Mouse (Mus musculus): ENCODE data around the gene Galnt4.

Gene Galnt4

DNA sequence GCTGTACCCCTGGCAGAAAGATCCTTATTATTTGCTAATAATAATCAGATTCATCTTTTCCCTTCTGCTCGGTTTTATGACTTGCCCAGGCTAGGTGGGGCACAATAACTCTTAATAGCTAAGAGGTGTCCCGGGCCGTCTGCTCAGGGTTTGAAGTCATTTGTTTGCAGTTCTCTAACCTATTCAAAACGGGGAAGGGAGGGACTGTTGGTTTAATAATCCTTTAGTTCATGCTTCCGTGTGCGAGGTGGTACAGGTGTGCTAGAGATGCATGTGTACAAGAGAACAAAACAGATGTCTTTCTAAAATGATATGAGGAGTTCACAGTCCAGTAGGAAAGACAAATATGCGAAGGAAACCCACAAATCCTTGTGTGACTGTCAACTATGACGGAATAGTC is 6.3 kb downstream of the Galnt4 start:
- no peak for DNase-seq (ENCODE audit: low read depth in 2 of 2, low spot score in 2 of 2)

DNA sequence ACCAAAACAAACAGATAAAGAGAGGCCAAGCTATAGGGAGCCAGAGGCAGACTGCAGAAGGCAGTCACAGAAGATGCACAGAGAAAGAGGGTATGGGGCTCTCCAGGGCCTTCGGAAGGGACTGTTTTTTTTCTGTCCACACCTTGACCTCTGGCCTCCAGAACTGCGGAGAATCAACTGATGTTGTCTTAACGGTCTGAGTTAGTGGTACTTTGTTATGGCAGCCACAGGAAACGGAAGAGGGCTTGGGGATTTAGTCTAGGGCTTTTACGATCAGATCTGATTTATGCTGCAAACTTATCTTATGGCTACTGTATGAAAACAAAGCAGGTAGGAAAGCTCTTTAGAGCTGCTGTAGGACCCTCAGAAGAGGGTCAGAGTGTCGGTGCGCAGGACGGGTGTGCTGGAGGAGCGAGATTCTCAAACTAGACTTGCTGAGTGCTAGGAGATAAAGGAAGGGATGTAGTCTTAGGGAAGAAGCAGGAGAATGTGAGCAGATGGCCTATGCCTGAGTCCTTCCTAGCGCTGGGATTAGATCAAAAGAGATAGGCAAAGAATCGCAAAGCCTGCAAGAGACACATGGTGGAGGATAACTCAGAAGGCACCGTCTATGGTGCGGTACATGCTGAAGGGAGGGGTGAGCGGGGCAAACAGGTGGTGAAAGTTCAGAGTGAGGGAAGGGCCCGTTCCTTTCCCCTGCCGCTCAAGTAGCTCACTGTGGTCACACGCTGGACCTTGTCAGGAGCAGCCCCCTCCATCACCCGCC is 7.7 kb downstream of the Galnt4 start:
- DNase-seq (ENCODE audit: low read depth in 2 of 2, low spot score in 2 of 2) = no peak

DNA sequence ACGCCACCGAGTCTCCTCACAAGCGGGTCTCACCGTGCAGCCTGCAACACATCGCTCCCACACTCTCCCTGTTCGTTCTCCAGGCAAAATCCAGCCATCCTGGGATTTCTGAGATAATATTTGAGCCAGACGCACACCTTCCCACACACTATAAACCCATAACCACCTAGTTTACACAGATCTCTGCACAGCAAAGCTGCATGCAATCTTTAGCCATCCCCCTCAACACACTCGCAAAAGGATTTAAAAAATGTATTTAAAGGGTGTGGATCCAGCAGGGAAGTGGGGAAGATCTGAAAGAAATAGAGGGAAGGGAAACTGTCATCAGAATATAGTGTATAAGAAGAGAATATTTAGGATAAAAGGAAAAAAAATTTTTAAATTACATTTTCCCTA is 8.3 kb downstream of the Galnt4 start:
- no peak for DNase-seq (ENCODE audit: low read depth in 2 of 2, low spot score in 2 of 2)

DNA sequence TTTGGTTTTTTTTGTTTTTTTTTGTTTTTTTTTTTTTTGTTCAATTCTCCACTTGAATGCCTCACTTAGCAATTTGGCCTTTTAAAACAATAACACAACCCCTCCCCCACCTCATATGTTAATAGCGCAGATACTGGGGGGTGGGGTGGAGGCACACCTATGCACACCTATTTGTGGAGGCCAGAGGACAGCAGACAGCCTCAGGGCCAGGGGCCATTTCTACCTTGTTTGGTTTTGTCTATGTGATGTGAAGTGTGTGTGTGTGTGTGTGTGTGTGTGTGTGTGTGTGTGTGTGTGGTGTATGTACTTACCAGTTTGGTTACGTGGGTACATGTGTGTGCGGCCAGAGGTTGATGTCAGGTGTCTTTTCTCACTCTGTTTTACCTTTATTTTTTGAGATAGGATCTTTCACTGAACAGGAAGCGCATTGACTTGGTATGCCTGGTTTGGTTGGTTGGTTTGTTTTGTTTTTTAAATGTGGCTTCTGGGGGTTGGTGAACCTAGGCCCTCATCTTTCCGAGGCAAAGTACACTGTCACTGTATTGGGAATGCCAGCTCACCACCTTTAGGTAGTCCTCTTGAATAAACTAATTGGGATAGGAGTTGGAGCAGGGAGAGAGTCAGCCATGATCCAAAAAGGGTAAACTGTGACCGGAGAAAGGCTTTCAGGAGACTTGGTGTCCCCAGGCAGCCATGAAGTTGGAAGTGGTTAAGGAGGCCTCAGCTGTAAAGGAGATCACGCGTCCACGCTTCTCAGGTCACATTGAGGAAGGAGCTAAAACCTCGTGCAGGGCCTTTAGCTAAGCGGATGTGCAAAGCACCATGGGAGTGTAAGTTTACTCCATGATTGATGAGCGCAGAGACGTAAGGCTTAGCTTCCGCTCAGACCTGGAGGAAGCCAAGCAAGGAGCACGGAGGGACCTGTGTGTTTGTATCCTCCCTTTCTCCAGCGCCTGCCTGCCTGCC is 9.0 kb downstream of the Galnt4 start:
- DNase-seq (ENCODE audit: low read depth in 2 of 2, low spot score in 2 of 2) = peak; percentile 42 to 48

DNA sequence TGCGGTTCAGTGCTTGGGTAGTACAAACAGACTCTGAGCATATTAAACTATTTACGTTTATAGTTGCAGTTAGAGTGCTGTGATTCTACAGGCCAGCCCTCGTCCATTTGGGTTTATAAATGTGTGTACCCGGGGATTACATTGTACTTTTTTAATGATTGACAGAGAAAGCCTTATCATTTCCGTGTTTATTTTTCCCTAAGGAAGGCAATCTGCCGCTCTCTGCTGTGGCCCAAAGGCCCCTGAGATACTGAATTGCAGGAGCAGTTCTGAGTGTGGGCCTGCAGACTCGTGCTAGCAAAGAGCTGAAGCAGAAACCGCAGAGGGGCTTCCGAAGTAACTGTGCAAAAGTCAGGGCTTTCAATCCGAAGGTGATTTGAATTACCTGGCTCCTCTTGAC is 9.9 kb downstream of the Galnt4 start:
- DNase-seq (ENCODE audit: low read depth in 2 of 2, low spot score in 2 of 2) = no peak

DNA sequence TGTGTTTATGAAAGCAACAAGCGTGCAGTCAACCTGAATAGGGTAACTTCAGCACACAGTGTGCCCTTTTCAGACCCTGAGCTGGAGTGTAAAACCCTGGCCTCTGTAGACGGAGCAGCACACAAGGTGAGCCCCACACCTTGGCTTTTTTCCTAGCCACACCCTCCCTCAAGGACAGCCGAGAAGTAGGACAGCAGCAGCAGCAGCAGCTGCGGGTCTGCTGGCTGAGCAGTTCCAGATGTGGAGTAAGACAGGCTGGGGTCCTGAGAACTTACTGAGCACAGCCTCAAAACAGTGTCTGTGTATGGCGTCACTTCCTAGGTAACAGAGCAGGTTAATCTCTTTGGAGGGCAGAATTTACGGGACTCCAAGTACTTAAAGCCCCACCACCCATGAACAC is 10.7 kb downstream of the Galnt4 start:
- no peak for DNase-seq (ENCODE audit: low read depth in 2 of 2, low spot score in 2 of 2)

DNA sequence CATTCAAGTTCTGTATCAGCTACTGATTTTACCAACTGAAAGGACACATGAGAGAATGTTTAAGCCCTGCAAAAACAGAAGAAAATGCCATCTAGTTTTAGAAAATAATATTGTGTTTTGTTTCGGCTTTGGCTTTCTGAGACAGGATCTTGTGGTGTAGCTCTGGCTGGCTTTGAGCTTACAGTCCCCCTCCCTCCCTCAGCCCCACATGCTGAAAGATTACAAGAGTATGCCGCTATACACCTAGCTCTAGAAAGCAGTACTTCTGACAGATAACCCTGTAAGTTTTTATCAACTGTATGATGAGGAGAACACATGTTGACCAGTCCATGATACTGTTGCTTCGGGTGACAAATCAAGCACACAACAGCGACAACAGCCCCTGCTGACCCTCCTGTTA is 11.5 kb downstream of the Galnt4 start:
- DNase-seq (ENCODE audit: low read depth in 2 of 2, low spot score in 2 of 2) = peak; percentile 42 to 54

DNA sequence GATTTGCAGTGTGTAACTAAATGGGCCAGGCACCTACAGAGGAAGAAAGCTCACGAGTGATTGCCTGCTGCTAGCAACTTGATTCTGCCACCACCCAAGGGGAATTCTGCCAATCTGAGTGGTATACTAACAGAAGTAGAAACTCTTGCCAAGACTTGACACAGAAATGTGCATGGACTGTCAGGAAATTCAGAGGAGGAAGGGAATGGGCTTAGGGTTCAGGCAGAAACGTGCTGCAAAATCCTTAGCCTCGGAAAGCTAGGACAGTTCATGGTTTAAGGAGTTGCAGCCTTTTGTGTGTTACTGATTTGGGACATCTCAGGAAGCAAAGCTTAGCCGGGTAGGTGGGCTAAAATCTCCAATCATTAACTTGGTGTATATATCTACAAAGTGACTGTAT is 18.3 kb downstream of the Galnt4 start, which contains the start of gene Phxr2:
Gene Phxr2 (minus strand): TSS at position 101 of the 400 bp plus-strand sequence.
- DNase-seq (ENCODE audit: low read depth in 2 of 2, low spot score in 2 of 2) = no peak

DNA sequence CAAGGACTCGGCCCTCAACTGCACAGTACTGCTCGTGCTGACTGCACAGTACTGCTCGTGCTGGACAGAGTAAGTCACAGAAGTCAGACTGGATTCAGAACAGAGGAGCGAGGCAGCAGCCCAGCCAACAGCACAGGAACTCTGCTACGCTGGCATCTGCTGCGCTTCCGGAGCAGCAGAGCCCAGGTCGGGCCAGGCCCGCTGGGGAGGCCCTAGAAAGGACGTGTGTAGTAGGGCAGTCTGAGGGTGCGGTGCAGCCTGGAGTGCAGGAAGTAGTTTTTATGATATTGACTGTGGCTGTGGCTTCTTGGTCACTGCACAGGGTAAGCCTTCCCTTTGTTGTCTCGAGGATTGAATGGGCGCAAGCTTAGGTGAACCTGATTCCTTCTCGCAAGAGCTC is 19.0 kb downstream of the Galnt4 start:
- DNase-seq (ENCODE audit: low read depth in 2 of 2, low spot score in 2 of 2) = peak; percentile 57 to 61

DNA sequence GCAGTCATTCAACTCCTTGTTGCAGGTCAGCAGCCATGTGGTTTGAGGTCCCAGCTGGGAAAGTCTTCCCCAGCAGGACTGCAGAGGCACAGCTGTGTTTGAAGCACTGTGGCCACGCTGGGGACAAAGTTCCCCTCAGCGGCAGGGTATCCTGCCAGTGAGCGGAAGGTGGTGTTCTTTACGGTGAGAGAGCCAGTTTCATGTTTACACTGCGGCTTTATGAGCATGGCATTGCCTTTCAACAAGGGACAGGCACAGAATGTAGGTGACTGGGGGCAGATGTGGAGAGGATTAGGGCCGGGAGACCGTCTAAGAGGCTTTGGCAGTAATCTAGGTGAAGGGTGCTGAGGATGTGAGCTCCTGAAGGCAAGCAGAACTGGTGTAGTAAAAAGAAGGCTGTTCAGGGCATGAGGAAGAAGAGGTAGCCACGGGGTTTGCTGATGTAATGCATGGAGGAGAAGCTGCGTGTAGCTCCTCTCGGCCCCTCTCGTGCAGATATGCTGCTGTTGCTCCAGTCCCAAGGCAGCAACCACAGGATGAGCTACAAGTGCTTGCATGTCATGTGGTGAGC is 19.8 kb downstream of the Galnt4 start:
- DNase-seq (ENCODE audit: low read depth in 2 of 2, low spot score in 2 of 2) = peak; percentile 38 to 43

DNA sequence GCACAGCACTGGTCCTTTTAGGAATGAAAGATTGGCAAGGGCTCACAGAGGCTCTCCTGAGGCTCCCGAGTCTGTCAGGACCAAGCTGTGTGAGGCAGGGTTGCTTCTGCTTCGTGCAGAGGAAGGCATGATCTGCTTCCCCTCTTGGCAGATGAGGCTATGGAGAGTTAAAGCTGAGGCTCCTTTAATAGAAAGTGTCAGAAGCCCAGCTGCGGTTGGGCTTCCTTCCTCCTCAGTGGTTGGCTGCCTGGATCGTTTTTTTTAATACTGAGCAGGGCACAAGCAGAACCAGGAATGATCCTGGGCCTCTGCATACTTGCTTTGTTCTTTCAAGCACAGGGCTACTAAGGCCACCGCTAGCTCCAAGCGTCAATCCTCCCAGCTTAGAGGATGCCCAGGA is 22.7 kb downstream of the Galnt4 start:
- DNase-seq (ENCODE audit: low read depth in 2 of 2, low spot score in 2 of 2) = no peak

DNA sequence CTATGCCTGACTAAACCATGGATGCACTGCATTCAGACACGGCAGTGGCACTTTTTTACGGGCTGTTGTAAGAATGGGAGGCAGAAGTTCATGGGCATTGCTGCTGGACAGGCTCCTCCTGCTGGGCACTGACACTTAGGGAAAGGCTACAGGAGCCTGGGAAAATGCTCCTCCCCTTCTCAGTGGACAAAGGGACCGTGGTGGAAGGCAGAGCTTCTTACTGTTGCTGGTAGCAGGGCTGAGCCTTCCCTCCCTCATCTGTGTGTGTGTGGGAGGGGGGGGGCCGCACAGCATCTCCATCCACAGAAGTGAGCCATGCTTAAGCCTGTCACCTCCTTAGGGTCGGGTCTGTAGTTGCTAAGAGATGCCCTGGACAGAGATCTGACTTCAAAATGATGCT is 23.3 kb downstream of the Galnt4 start:
- no peak for DNase-seq (ENCODE audit: low read depth in 2 of 2, low spot score in 2 of 2)

DNA sequence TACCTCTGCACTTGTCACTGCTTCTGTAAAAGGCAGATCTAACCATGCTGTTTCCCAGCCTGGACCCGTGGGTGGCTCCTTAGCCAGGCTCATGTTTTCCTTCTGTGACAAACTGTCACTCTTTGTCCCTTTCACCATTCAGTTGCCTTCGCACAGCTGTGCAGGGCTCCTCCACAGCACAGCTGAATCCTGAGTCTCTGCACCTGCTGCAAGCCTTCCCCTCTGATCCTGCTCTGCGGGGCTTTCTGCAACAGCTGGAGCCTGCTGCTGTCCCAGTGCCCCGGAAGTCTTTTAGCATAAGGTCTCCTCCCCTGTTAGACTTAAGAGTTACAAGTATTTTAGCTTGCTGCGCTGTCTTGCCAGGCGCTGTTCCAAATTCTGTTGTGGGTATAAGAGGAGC is 24.2 kb downstream of the Galnt4 start:
- no peak for DNase-seq (ENCODE audit: low read depth in 2 of 2, low spot score in 2 of 2)

DNA sequence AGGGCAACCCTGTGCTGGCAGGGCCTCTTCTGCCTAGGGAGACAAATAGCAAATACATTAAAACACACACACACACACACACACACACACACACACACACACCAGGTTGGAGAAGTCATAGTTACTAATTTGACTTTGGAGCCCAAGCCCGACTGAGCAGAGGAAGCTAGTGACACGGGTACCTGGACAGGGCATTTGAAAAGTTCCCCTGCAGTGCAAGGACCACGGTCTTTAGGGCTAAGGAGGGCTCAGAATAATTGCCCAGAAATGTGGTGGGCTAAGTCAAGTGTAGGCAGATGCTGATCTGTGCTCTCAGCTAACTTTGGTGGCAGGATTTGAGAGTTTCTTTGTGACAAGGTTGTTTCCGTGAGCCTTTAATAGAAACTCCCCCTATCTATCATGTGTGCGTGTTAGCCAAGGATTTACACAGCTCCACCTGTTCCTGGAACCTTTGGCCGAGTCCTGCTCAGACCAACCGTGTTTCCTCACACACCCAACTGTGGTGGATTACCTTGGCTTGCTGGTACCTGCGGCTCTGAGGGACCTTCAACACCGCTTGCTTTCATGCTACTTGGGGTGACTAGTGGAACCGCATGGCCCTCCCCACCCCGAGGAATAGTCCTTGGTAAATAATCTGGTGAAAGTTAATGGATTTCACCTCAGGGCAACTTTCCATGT is 24.8 kb downstream of the Galnt4 start:
- no peak for DNase-seq (ENCODE audit: low read depth in 2 of 2, low spot score in 2 of 2)

DNA sequence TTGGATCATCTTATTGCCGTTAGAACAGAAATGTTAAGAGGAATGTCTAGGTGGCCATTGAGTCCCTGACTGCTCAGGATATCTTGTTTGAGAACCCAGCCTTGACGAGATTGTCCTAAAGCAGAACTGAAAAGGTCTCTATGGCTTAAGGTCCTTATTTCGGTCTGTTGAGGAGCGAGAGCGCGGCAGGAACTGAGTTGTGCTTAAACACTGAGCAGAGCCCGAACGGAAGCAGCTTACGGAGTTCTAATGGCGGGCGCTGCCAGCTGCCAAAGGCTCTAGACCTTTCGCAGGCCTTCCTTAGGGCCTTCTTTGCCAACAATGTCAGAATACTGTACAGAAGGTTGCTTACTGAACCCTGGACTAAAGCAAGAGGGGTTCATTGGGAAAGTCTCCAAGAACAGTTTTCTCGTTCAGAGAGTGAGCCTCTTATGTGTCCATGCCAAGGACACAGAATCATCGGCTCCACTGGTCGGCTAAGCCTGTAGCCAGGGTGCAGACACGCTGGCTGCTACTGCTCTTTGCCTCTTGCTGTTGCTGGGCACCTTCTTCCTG is 25.4 kb downstream of the Galnt4 start:
- DNase-seq (ENCODE audit: low read depth in 2 of 2, low spot score in 2 of 2) = no peak

DNA sequence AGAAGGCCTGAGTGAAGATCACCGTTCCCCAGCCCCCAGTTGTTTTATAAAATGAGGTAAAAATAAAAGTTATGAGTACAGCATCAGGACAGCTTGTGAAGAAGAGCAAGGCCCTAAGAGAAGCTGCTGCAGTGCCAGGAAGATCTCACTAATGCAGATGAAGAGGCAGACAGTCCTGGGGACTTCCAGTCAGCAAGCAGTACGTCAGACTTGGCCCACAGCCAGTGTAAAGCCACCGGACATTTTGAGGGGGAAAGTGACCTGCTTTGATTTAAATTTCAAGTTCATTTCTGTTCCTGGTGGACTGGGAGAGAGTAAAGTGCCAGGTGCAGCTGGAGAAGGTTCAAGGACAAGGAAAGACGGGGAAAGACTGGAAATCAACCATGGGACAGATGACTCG is 28.4 kb downstream of the Galnt4 start:
- DNase-seq (ENCODE audit: low read depth in 2 of 2, low spot score in 2 of 2) = no peak

DNA sequence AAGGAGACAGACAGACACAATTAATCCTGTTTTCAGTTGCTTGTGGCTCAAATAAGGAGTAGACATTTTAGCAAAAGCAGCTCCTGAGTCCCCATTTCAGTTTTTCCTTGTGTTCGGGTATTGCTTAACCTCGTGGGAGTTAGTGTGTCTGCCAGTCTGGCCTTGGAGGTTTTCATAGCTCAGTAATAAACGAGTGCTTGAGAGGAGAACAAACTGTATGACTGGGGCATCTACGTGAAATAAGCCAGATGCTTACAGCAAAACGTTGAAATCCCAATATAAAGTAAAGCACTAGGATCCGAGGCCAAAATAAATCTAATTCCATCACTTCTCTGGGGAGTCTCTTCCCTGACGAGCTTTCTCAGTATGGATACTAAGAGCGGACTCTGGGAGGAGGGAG is 37.7 kb downstream of the Galnt4 start:
- no peak for DNase-seq (ENCODE audit: low read depth in 2 of 2, low spot score in 2 of 2)

DNA sequence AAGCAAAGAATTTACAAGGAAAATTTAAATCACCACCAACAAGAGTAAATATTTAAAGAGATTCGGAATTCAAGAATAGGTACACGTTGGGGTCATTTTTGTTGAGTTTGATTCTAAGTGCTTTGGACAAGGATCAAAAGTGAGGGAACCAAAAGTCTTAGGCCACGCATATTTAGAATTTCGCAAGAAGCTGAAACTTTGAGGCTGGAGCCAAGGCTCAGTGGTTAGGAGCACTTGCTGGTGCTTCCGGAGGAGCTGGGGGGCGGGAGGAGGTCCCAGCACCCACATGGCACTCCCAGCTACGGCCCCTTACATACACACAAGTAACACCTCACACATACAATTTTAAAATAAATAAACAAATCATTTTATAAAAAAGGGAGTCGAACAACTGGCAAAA is 38.6 kb downstream of the Galnt4 start:
- DNase-seq (ENCODE audit: low read depth in 2 of 2, low spot score in 2 of 2) = no peak

DNA sequence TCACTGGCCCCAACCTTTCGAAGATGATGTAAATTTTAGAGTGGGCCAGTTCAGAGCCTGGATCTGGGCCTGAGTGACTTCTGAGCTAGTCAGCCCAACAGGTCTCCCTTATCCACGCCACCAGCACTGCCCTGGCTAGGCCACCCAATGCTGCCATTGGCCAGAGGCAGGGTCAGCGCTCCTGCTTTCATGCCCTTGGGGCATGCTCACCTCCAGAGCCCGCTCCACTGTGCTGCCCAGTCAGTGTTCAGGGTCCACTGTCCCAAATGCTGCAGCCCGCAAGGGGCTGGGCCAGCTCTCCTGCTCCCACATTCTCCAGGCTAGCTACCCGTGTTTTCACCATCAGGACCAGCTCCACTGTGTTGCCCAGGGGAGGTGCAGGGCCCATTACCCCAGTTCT is 42.1 kb downstream of the Galnt4 start:
- no peak for DNase-seq (ENCODE audit: low read depth in 2 of 2, low spot score in 2 of 2)

DNA sequence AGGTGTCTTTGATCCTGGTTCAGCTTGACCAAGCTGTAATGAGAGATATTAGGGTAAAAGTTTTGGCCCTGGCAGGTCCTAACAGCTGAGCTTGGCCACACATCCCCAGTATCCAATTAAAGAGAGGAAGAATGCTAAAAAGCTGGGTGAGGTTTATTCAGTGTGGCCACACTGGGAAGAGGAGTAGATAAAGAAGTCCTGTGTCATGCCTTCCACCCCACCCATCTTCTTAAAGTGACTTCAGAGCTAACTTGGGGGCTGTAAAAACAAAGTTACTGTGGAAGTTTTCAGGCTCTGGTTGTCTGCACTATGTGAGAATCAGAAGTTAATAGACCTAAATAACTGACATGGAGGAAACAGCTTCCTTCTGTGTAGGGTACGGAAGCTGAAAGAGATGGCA is 43.6 kb downstream of the Galnt4 start:
- no peak for DNase-seq (ENCODE audit: low read depth in 2 of 2, low spot score in 2 of 2)

DNA sequence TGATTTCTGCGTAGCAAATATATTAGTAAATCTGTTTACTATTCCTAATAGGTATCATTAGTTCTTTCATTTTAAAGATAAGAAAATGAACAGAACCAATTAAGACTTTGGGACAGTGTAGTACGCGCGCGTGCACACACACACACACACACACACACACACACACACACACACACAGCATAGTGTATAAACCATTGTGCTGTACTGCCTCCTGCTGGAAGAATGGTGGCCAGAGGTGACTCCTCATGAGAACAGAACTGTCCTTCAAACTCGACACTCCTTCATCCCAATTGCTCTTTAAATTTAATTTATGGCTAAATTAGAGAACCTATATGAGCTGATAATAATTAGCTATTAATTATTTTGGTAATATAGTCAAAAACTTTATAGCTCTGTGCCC is 44.1 kb downstream of the Galnt4 start:
- DNase-seq (ENCODE audit: low read depth in 2 of 2, low spot score in 2 of 2) = peak in 1 of 2 experiments; percentile 60

Data from CD8-positive naive resting alpha-beta T cell, adult 2 months (primary cell).